ENCODE assay signal across 14 mouse cellular contexts in the genomic region with DNA sequence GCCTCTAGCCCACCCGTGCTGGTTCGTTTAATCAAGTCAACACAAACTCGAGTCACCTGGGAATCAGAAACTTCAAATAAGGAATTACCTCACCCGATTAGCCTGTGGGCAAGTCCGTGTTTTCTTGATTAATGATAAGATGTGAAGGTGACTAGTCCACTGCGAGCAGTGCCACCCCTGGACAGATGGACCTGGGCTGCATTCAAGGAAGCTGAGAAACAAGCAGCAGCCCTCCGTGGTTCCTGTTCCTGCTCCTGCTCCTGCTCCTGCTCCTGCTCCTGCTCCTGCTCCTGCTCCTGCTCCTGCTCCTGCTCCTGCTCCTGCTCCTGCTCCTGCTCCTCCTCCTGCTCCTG. TPM values are rescaled to one million over a fixed set of nuclear protein-coding genes. Genes with fewer than 3 reads are reported as not detected.
DNase-seq lines count a peak whose midpoint lies in the region; ATAC-seq and TF ChIP-seq lines count a peak whose summit lies in the region.
"Had no signal": no experiment of that assay in that cellular context is flagged by ENCODE, and none has a peak within 500 bp of the region (broad histone marks: within the 10 kb centered on the region; RNA-seq: fewer than 3 reads in every experiment).

No protein-coding gene starts in this region.

- no peak for TF ChIP-seq CTCF in forebrain, postnatal 0 days (IDR thresholded peaks at IDR 0.05; ENCODE audit: low read depth)
- no peak for TF ChIP-seq CTCF in intestine, postnatal 0 days (IDR thresholded peaks at IDR 0.05; ENCODE audit: low read depth)

- H3K4me2 ChIP-seq in forebrain, postnatal 0 days (ENCODE audit: low read depth): no peak overlapping the region
- no peak overlapping the region for H3K4me2 ChIP-seq in forebrain, embryonic 15.5 days (replicated peaks)
- H3K4me2 ChIP-seq in limb, embryonic 11.5 days (ENCODE audit: low read depth, severe bottlenecking): no peak overlapping the region
- H3K4me2 ChIP-seq in intestine, postnatal 0 days (replicated peaks; ENCODE audit: low read depth): no peak overlapping the region
- no peak overlapping the region for H3K4me2 ChIP-seq in stomach, embryonic 15.5 days
- H3K4me2 ChIP-seq: embryonic facial prominence, embryonic 12.5 days; limb, embryonic 15.5 days had no signal

- WGBS in forebrain, postnatal 0 days: 51% methylated on average over 7 of the region's 7 CpGs
- WGBS in forebrain, embryonic 15.5 days: 45% methylated on average over 7 of the region's 7 CpGs
- 43% methylated on average over 7 of the region's 7 CpGs for WGBS in limb, embryonic 11.5 days
- 54% methylated on average over 7 of the region's 7 CpGs for WGBS in limb, embryonic 10.5 days
- WGBS in intestine, postnatal 0 days: 38% methylated on average over 7 of the region's 7 CpGs
- WGBS in stomach, embryonic 15.5 days: 39% methylated on average over 7 of the region's 7 CpGs

- H3K9ac ChIP-seq in forebrain, postnatal 0 days: no peak overlapping the region
- no peak overlapping the region for H3K9ac ChIP-seq in forebrain, embryonic 15.5 days (replicated peaks)
- no peak overlapping the region for H3K9ac ChIP-seq in limb, embryonic 11.5 days (ENCODE audit: low read length)
- H3K9ac ChIP-seq in intestine, postnatal 0 days (ENCODE audit: low read depth, low read length): no peak overlapping the region
- no peak overlapping the region for H3K9ac ChIP-seq in stomach, embryonic 15.5 days
- H3K9ac ChIP-seq: embryonic facial prominence, embryonic 12.5 days; limb, embryonic 15.5 days; liver, postnatal 0 days had no signal

- DNase-seq in forebrain, postnatal 0 days: no peak
- DNase-seq in limb, embryonic 11.5 days (ENCODE audit: low spot score): no peak
- no peak for DNase-seq in limb, embryonic 10.5 days (ENCODE audit: low spot score)
- DNase-seq in testis, postnatal 14 days (ENCODE audit: low spot score): no peak

- H3K9me3 ChIP-seq in forebrain, postnatal 0 days (ENCODE audit: low read length): no peaks in the 10 kb centered on the region
- no peaks in the 10 kb centered on the region for H3K9me3 ChIP-seq in forebrain, embryonic 15.5 days
- H3K9me3 ChIP-seq in limb, embryonic 11.5 days (ENCODE audit: control insufficient read depth, low read length): no peaks in the 10 kb centered on the region
- H3K9me3 ChIP-seq in limb, embryonic 10.5 days (replicated peaks): no peaks in the 10 kb centered on the region
- H3K9me3 ChIP-seq in intestine, postnatal 0 days (ENCODE audit: control insufficient read depth): no peaks in the 10 kb centered on the region
- no peaks in the 10 kb centered on the region for H3K9me3 ChIP-seq in stomach, embryonic 15.5 days
- H3K9me3 ChIP-seq: embryonic facial prominence, embryonic 12.5 days; limb, embryonic 15.5 days had no signal

- H3K27me3 ChIP-seq in forebrain, postnatal 0 days (ENCODE audit: insufficient read depth, low read length): no peaks in the 10 kb centered on the region
- H3K27me3 ChIP-seq in forebrain, embryonic 15.5 days: no peaks in the 10 kb centered on the region
- H3K27me3 ChIP-seq in limb, embryonic 11.5 days (ENCODE audit: control insufficient read depth, insufficient read depth, low read length): no peaks in the 10 kb centered on the region
- H3K27me3 ChIP-seq in limb, embryonic 10.5 days (ENCODE audit: low read depth, poor library complexity, severe bottlenecking): no peaks in the 10 kb centered on the region
- H3K27me3 ChIP-seq in intestine, postnatal 0 days (replicated peaks; ENCODE audit: control insufficient read depth, insufficient read depth, low read length): no peaks in the 10 kb centered on the region
- H3K27me3 ChIP-seq in stomach, embryonic 15.5 days (replicated peaks): no peaks in the 10 kb centered on the region
- H3K27me3 ChIP-seq: embryonic facial prominence, embryonic 12.5 days; limb, embryonic 15.5 days had no signal

- no peak overlapping the region for H3K27ac ChIP-seq in forebrain, postnatal 0 days (ENCODE audit: low read depth, low read length)
- no peak overlapping the region for H3K27ac ChIP-seq in forebrain, embryonic 15.5 days (replicated peaks)
- H3K27ac ChIP-seq in limb, embryonic 11.5 days (replicated peaks; ENCODE audit: low read depth, low read length): no peak overlapping the region
- H3K27ac ChIP-seq in limb, embryonic 10.5 days: no peak overlapping the region
- H3K27ac ChIP-seq in intestine, postnatal 0 days (ENCODE audit: low read depth, low read length): no peak overlapping the region
- no peak overlapping the region for H3K27ac ChIP-seq in stomach, embryonic 15.5 days
- H3K27ac ChIP-seq: embryonic facial prominence, embryonic 12.5 days; limb, embryonic 15.5 days had no signal

- no peak overlapping the region for H3K4me3 ChIP-seq in forebrain, postnatal 0 days (ENCODE audit: low read depth, low read length)
- no peak overlapping the region for H3K4me3 ChIP-seq in forebrain, embryonic 15.5 days
- no peak overlapping the region for H3K4me3 ChIP-seq in limb, embryonic 11.5 days (ENCODE audit: low read depth, low read length)
- H3K4me3 ChIP-seq in limb, embryonic 10.5 days: no peak overlapping the region
- H3K4me3 ChIP-seq in intestine, postnatal 0 days (ENCODE audit: low read depth, low read length): no peak overlapping the region
- no peak overlapping the region for H3K4me3 ChIP-seq in stomach, embryonic 15.5 days (replicated peaks)
- H3K4me3 ChIP-seq: embryonic facial prominence, embryonic 12.5 days; limb, embryonic 15.5 days had no signal

- no peaks in the 10 kb centered on the region for H3K4me1 ChIP-seq in forebrain, postnatal 0 days (ENCODE audit: insufficient read depth)
- no peaks in the 10 kb centered on the region for H3K4me1 ChIP-seq in forebrain, embryonic 15.5 days
- no peaks in the 10 kb centered on the region for H3K4me1 ChIP-seq in limb, embryonic 11.5 days (ENCODE audit: control insufficient read depth, insufficient read depth, low read length)
- H3K4me1 ChIP-seq in limb, embryonic 10.5 days: no peaks in the 10 kb centered on the region
- H3K4me1 ChIP-seq in intestine, postnatal 0 days (replicated peaks; ENCODE audit: control insufficient read depth, insufficient read depth, low read length): no peaks in the 10 kb centered on the region
- H3K4me1 ChIP-seq in stomach, embryonic 15.5 days: no peaks in the 10 kb centered on the region
- H3K4me1 ChIP-seq: embryonic facial prominence, embryonic 12.5 days; limb, embryonic 15.5 days had no signal

- peak; percentile 13; the same call in 1 of the 2 replicates for ATAC-seq in forebrain, postnatal 0 days
- ATAC-seq in forebrain, embryonic 15.5 days (replicated peaks): no peak; the same call in 1 of the 2 replicates
- peak; percentile 27; the same call in 1 of the 2 replicates for ATAC-seq in limb, embryonic 11.5 days (ENCODE audit: insufficient number of reproducible peaks, low FRiP score, low TSS enrichment, low read depth)
- ATAC-seq in intestine, postnatal 0 days: peak; percentile 31; the same call in 1 of the 2 replicates
- ATAC-seq in stomach, embryonic 15.5 days (ENCODE audit: insufficient read depth, low FRiP score, low read depth): peak; percentile 52; the same call in 1 of the 2 replicates
- ATAC-seq in granulocyte monocyte progenitor cell, adult 5-6 weeks (replicated peaks; ENCODE audit: poor library complexity, severe bottlenecking): no peak

- H3K36me3 ChIP-seq in forebrain, postnatal 0 days (ENCODE audit: insufficient read depth): no peaks in the 10 kb centered on the region
- H3K36me3 ChIP-seq in forebrain, embryonic 15.5 days: no peaks in the 10 kb centered on the region
- no peaks in the 10 kb centered on the region for H3K36me3 ChIP-seq in limb, embryonic 11.5 days (ENCODE audit: control insufficient read depth, insufficient read depth, low read length)
- no peaks in the 10 kb centered on the region for H3K36me3 ChIP-seq in limb, embryonic 10.5 days
- H3K36me3 ChIP-seq in intestine, postnatal 0 days (ENCODE audit: control insufficient read depth, insufficient read depth): no peaks in the 10 kb centered on the region
- no peaks in the 10 kb centered on the region for H3K36me3 ChIP-seq in stomach, embryonic 15.5 days
- H3K36me3 ChIP-seq: embryonic facial prominence, embryonic 12.5 days; limb, embryonic 15.5 days had no signal

RNA-seq across cellular contexts. Expression of gene Piwil4, which starts 41.3 kb away (rescaled TPM):
- 0.23 and 0.29 TPM in 2 replicates for total RNA-seq in forebrain, postnatal 0 days (2014; rRNA removed)
- polyA plus RNA-seq in forebrain, postnatal 0 days (2015; fragmentation: Nextera tagmentation; extraction: Ambion mirVana): 0.11 and 0.18 TPM in 2 replicates
- 0.17 and 0.18 TPM in 2 replicates for polyA plus RNA-seq in forebrain, embryonic 15.5 days (2015; fragmentation: Nextera tagmentation; extraction: Ambion mirVana)
- polyA plus RNA-seq in limb, embryonic 11.5 days (2014; fragmentation: Nextera tagmentation; extraction: Ambion mirVana): 0.09 TPM in 1 of 2 replicates, not detected in the other
- not detected in 2 replicates for polyA plus RNA-seq in limb, embryonic 10.5 days (2016; fragmentation: Nextera tagmentation; extraction: Ambion mirVana)
- 0.17 and 0.18 TPM in 2 replicates for polyA plus RNA-seq in intestine, postnatal 0 days (2015; fragmentation: Nextera tagmentation; extraction: Ambion mirVana)
- polyA plus RNA-seq in stomach, embryonic 15.5 days (2015; fragmentation: Nextera tagmentation; extraction: Ambion mirVana): 0.10 and 0.14 TPM in 2 replicates
- not detected in 2 replicates for total RNA-seq in granulocyte monocyte progenitor cell, adult 5-6 weeks (2014; fragmentation: Nextera tagmentation)
- 0.09 TPM in 1 of 2 replicates, not detected in the other for total RNA-seq in granulocyte monocyte progenitor cell, adult 5-6 weeks (2017)
- total RNA-seq: heart, adult 8-10 months; heart, postnatal 10 days; neutrophil, adult 5-6 weeks had no signal

RNA-seq across cellular contexts. Expression of gene Fut4, which starts 52.9 kb away (rescaled TPM):
- total RNA-seq in forebrain, postnatal 0 days (2014; rRNA removed): 1.5 and 2.3 TPM in 2 replicates
- polyA plus RNA-seq in forebrain, postnatal 0 days (2015; fragmentation: Nextera tagmentation; extraction: Ambion mirVana): 0.54 and 0.59 TPM in 2 replicates
- 0.70 and 0.94 TPM in 2 replicates for polyA plus RNA-seq in forebrain, embryonic 15.5 days (2015; fragmentation: Nextera tagmentation; extraction: Ambion mirVana)
- polyA plus RNA-seq in limb, embryonic 11.5 days (2014; fragmentation: Nextera tagmentation; extraction: Ambion mirVana): 5.2 TPM in 2 replicates
- 5.0 and 6.4 TPM in 2 replicates for polyA plus RNA-seq in limb, embryonic 10.5 days (2016; fragmentation: Nextera tagmentation; extraction: Ambion mirVana)
- 2.3 and 2.6 TPM in 2 replicates for polyA plus RNA-seq in intestine, postnatal 0 days (2015; fragmentation: Nextera tagmentation; extraction: Ambion mirVana)
- polyA plus RNA-seq in stomach, embryonic 15.5 days (2015; fragmentation: Nextera tagmentation; extraction: Ambion mirVana): 6.6 and 7.5 TPM in 2 replicates
- total RNA-seq in granulocyte monocyte progenitor cell, adult 5-6 weeks (2014; fragmentation: Nextera tagmentation): 8.4 and 10.6 TPM in 2 replicates
- 12.7 and 16.0 TPM in 2 replicates for total RNA-seq in granulocyte monocyte progenitor cell, adult 5-6 weeks (2017)

RNA-seq across cellular contexts. Expression of gene Amotl1, which starts 54.4 kb away (rescaled TPM):
- 21.8 and 31.4 TPM in 2 replicates for total RNA-seq in forebrain, postnatal 0 days (2014; rRNA removed)
- 3.1 and 5.2 TPM in 2 replicates for polyA plus RNA-seq in forebrain, postnatal 0 days (2015; fragmentation: Nextera tagmentation; extraction: Ambion mirVana)
- polyA plus RNA-seq in forebrain, embryonic 15.5 days (2015; fragmentation: Nextera tagmentation; extraction: Ambion mirVana): 9.4 and 9.6 TPM in 2 replicates
- polyA plus RNA-seq in limb, embryonic 11.5 days (2014; fragmentation: Nextera tagmentation; extraction: Ambion mirVana): 36.9 and 40.0 TPM in 2 replicates
- 24.9 and 32.1 TPM in 2 replicates for polyA plus RNA-seq in limb, embryonic 10.5 days (2016; fragmentation: Nextera tagmentation; extraction: Ambion mirVana)
- polyA plus RNA-seq in intestine, postnatal 0 days (2015; fragmentation: Nextera tagmentation; extraction: Ambion mirVana): 3.2 and 3.6 TPM in 2 replicates
- 16.8 and 17.2 TPM in 2 replicates for polyA plus RNA-seq in stomach, embryonic 15.5 days (2015; fragmentation: Nextera tagmentation; extraction: Ambion mirVana)
- total RNA-seq in granulocyte monocyte progenitor cell, adult 5-6 weeks (2014; fragmentation: Nextera tagmentation): 0.17 TPM in 1 of 2 replicates, not detected in the other
- total RNA-seq in granulocyte monocyte progenitor cell, adult 5-6 weeks (2017): not detected in 2 replicates

Comparison
In these comparisons a context has a peak if more than half of its experiments do, and no peak if none do; other contexts are left out.
1. ATAC-seq: peak in forebrain, postnatal 0 days (single experiment), limb, embryonic 11.5 days (single experiment), intestine, postnatal 0 days (single experiment) and stomach, embryonic 15.5 days (single experiment); none in forebrain, embryonic 15.5 days (single experiment) and granulocyte monocyte progenitor cell, adult 5-6 weeks (single experiment).